Mouse (Mus musculus) embryo, embryonic 9.5 days (tissue): Measurements from ENCODE around the gene Lrrc39.
"Not testable (repeated sequence)": the region's sequence is repeated elsewhere in the genome, so short reads cannot be mapped to it uniquely, and the experiment has no call there.

Experiments used
- DNase-seq: peaks from one replicate; pipeline ENCODE4 v3.0.0-alpha.2; 2017; ENCODE audit errors: extremely low spot score

Lrrc39 gene

GRCm38 (mm10) chr3:116562408-116563094 lies at the start of gene Lrrc39:
Gene Lrrc39 (plus strand): TSS chr3:116562973.
- no peak for DNase-seq

- DNase-seq: no peak
These were observed 42.5 kb upstream of the Lrrc39 start for GRCm38 (mm10) chr3:116520141-116520761.

- no peak for DNase-seq
These were observed 33.0 kb upstream of the Lrrc39 start for GRCm38 (mm10) chr3:116529741-116530140.

- no peak for DNase-seq
These were observed 31.9 kb upstream of the Lrrc39 start for GRCm38 (mm10) chr3:116530826-116531225.

GRCm38 (mm10) chr3:116536428-116537199 lies 26.2 kb upstream of the Lrrc39 start:
- peak; percentile 31 for DNase-seq

- peak; percentile 29 for DNase-seq
These were observed 25.6 kb upstream of the Lrrc39 start for GRCm38 (mm10) chr3:116537200-116537573.

GRCm38 (mm10) chr3:116542070-116542469 lies 20.7 kb upstream of the Lrrc39 start:
- DNase-seq: no peak

- DNase-seq: no peak
These were observed 20.2 kb upstream of the Lrrc39 start for GRCm38 (mm10) chr3:116542532-116542931.

GRCm38 (mm10) chr3:116547430-116547829 lies 15.3 kb upstream of the Lrrc39 start:
- DNase-seq: no peak

- DNase-seq: no peak
These were observed 11.4 kb upstream of the Lrrc39 start for GRCm38 (mm10) chr3:116551362-116551761.

- DNase-seq: not testable (repeated sequence)
These were observed 1.5 kb upstream of the Lrrc39 start for GRCm38 (mm10) chr3:116561315-116561714.

GRCm38 (mm10) chr3:116563095-116563492 lies 321 bp downstream of the Lrrc39 start:
- DNase-seq: no peak

GRCm38 (mm10) chr3:116570628-116571027 lies 7.9 kb downstream of the Lrrc39 start:
- no peak for DNase-seq

GRCm38 (mm10) chr3:116577286-116577685 lies 14.5 kb downstream of the Lrrc39 start:
- DNase-seq: no peak

GRCm38 (mm10) chr3:116582201-116582600 lies 19.4 kb downstream of the Lrrc39 start:
- DNase-seq: no peak

GRCm38 (mm10) chr3:116594076-116594727 lies 31.4 kb downstream of the Lrrc39 start:
- no peak for DNase-seq

- peak; percentile 95 for DNase-seq
These were observed 32.2 kb downstream of the Lrrc39 start, which contains the start of gene Sass6 for GRCm38 (mm10) chr3:116594728-116595602. Gene Sass6 (plus strand): TSS chr3:116594982.

GRCm38 (mm10) chr3:116595603-116595991 lies 32.8 kb downstream of the Lrrc39 start:
- DNase-seq: no peak

- DNase-seq: no peak
These were observed 36.9 kb downstream of the Lrrc39 start for GRCm38 (mm10) chr3:116599705-116600104.

GRCm38 (mm10) chr3:116601005-116601404 lies 38.2 kb downstream of the Lrrc39 start:
- no peak for DNase-seq

- no peak for DNase-seq
These were observed 39.0 kb downstream of the Lrrc39 start for GRCm38 (mm10) chr3:116601781-116602180.
